Mouse (Mus musculus): ENCODE measurements around the gene Rims4.
A peak's percentile ranks its signal among the peaks of the same experiment; 100 is the strongest.

Gene Rims4

GRCm38 (mm10) chr2:163865311-163865710 is 53.2 kb downstream of the Rims4 start:
- DNase-seq = no peak

GRCm38 (mm10) chr2:163858254-163858947 is 60.1 kb downstream of the Rims4 start:
- DNase-seq = peak; percentile 61

- DNase-seq = no peak
Measured at GRCm38 (mm10) chr2:163857233-163857632, 61.2 kb downstream of the Rims4 start.

- no peak for DNase-seq
Measured at GRCm38 (mm10) chr2:163853461-163853901, 65.0 kb downstream of the Rims4 start, which contains the start of gene Kcnk15. Gene Kcnk15 (plus strand): TSS chr2:163853651.

- no peak for DNase-seq
Measured at GRCm38 (mm10) chr2:163842043-163842442, 76.4 kb downstream of the Rims4 start.

GRCm38 (mm10) chr2:163839519-163839918 is 79.0 kb downstream of the Rims4 start:
- no peak for DNase-seq

GRCm38 (mm10) chr2:163838043-163838442 is 80.4 kb downstream of the Rims4 start:
- peak; percentile 81 for DNase-seq

- no peak for DNase-seq
Measured at GRCm38 (mm10) chr2:163831163-163831562, 87.3 kb downstream of the Rims4 start.

GRCm38 (mm10) chr2:163826494-163826893 is 92.0 kb downstream of the Rims4 start:
- no peak for DNase-seq

GRCm38 (mm10) chr2:163825861-163826260 is 92.6 kb downstream of the Rims4 start:
- DNase-seq = no peak

- no peak for DNase-seq
Measured at GRCm38 (mm10) chr2:163823771-163824170, 94.7 kb downstream of the Rims4 start.

- peak; percentile 69 for DNase-seq
Measured at GRCm38 (mm10) chr2:163823248-163823647, 95.2 kb downstream of the Rims4 start.

GRCm38 (mm10) chr2:163820607-163821006 is 97.9 kb downstream of the Rims4 start, which contains the start of gene Ccn5:
Gene Ccn5 (plus strand): TSS chr2:163820861.
- peak; percentile 25 for DNase-seq

- no peak for DNase-seq
Measured at GRCm38 (mm10) chr2:163814739-163815465, 103.6 kb downstream of the Rims4 start.

- DNase-seq = no peak
Measured at GRCm38 (mm10) chr2:163813077-163813476, 105.4 kb downstream of the Rims4 start.

All from right cerebral cortex, postnatal 14 days (tissue).